Mouse (Mus musculus) bone marrow macrophage, adult 2 months (primary cell): Measurements from ENCODE around the gene Tsku.

Experiments used
- CTCF ChIP-seq: IDR thresholded peaks from 2 replicates; pipeline ENCODE4 v1.5.1; 2012; ENCODE audit warnings: low read depth, mild to moderate bottlenecking, low read length, moderate library complexity
- POLR2A ChIP-seq: IDR thresholded peaks from 2 replicates; pipeline ENCODE4 v1.6.1; 2012; ENCODE audit warnings: mild to moderate bottlenecking, low read depth, low read length, borderline replicate concordance

GRCm38 (mm10) chr7:98377257-98377656 is 16.1 kb upstream of the Tsku start:
- TF ChIP-seq POLR2A (no peak), CTCF (no peak)
